Mouse (Mus musculus): ENCODE measurements around the gene St6gal1. TPM values are rescaled to one million over a fixed set of nuclear protein-coding genes. Genes with fewer than 3 reads are reported as not detected.

Gene St6gal1
- polyA plus RNA-seq, 1 experiment from 2014 or later = 34.9 TPM

- Histone ChIP-seq H3K9me3 (replicated peaks; ENCODE audit: control insufficient read depth, low read length) (no peaks in the 10 kb centered on the region), H3K36me3 (replicated peaks; ENCODE audit: control insufficient read depth, insufficient read depth, low read depth, low read length) (no peaks in the 10 kb centered on the region; the same call in 1 of the 2 replicates), H3K4me3 (ENCODE audit: low read depth, low read length) (no peak overlapping the region), H3K9ac (replicated peaks; ENCODE audit: low read length) (no peak overlapping the region), H3K27me3 (ENCODE audit: control insufficient read depth, insufficient read depth, low read length) (no peaks in the 10 kb centered on the region), H3K4me2 (ENCODE audit: low read depth, low read length) (no peak overlapping the region), H3K27ac (replicated peaks; ENCODE audit: low read depth, low read length) (no peak overlapping the region), H3K4me1 (ENCODE audit: control insufficient read depth, insufficient read depth, low read length) (peaks cover 14% of the 10 kb centered on the region)
- no peak for DNase-seq (ENCODE audit: low spot score)
- no peak for ATAC-seq (replicated peaks; ENCODE audit: insufficient number of reproducible peaks, low FRiP score, low TSS enrichment, low read depth)
- 94% methylated on average over 11 of the region's 11 CpGs for WGBS
These were observed 41.8 kb downstream of the St6gal1 start for GRCm38 (mm10) chr16:23266293-23266692.

- 84% methylated on average over 4 of the region's 4 CpGs for WGBS
- Histone ChIP-seq H3K9me3 (replicated peaks; ENCODE audit: control insufficient read depth, low read length) (no peaks in the 10 kb centered on the region), H3K27ac (replicated peaks; ENCODE audit: low read depth, low read length) (no peak overlapping the region), H3K27me3 (ENCODE audit: control insufficient read depth, insufficient read depth, low read length) (no peaks in the 10 kb centered on the region), H3K36me3 (replicated peaks; ENCODE audit: control insufficient read depth, insufficient read depth, low read depth, low read length) (no peaks in the 10 kb centered on the region; the same call in 1 of the 2 replicates), H3K4me2 (ENCODE audit: low read depth, low read length) (no peak overlapping the region), H3K4me3 (ENCODE audit: low read depth, low read length) (no peak overlapping the region), H3K9ac (replicated peaks; ENCODE audit: low read length) (no peak overlapping the region), H3K4me1 (ENCODE audit: control insufficient read depth, insufficient read depth, low read length) (peaks cover 13% of the 10 kb centered on the region)
- ATAC-seq (replicated peaks; ENCODE audit: insufficient number of reproducible peaks, low FRiP score, low TSS enrichment, low read depth) (no peak), DNase-seq (ENCODE audit: low spot score) (no peak)
These were observed 42.4 kb downstream of the St6gal1 start for GRCm38 (mm10) chr16:23266896-23267295.

GRCm38 (mm10) chr16:23268231-23268630 lies 43.7 kb downstream of the St6gal1 start:
- H3K4me1 ChIP-seq (ENCODE audit: control insufficient read depth, insufficient read depth, low read length) = peaks cover 10% of the 10 kb centered on the region
- H3K4me2 ChIP-seq (ENCODE audit: low read depth, low read length) = no peak overlapping the region
- no peaks in the 10 kb centered on the region for H3K27me3 ChIP-seq (ENCODE audit: control insufficient read depth, insufficient read depth, low read length)
- 79% methylated on average over 7 of the region's 7 CpGs for WGBS
- no peak overlapping the region for H3K4me3 ChIP-seq (ENCODE audit: low read depth, low read length)
- no peak overlapping the region for H3K27ac ChIP-seq (replicated peaks; ENCODE audit: low read depth, low read length)
- no peak for DNase-seq (ENCODE audit: low spot score)
- no peak for ATAC-seq (replicated peaks; ENCODE audit: insufficient number of reproducible peaks, low FRiP score, low TSS enrichment, low read depth)
- H3K9ac ChIP-seq (replicated peaks; ENCODE audit: low read length) = no peak overlapping the region
- no peaks in the 10 kb centered on the region; the same call in 1 of the 2 replicates for H3K36me3 ChIP-seq (replicated peaks; ENCODE audit: control insufficient read depth, insufficient read depth, low read depth, low read length)
- no peaks in the 10 kb centered on the region for H3K9me3 ChIP-seq (replicated peaks; ENCODE audit: control insufficient read depth, low read length)

GRCm38 (mm10) chr16:23269056-23269983 lies 44.8 kb downstream of the St6gal1 start:
- WGBS = 77% methylated on average over 17 of the region's 17 CpGs
- no peaks in the 10 kb centered on the region for H3K9me3 ChIP-seq (replicated peaks; ENCODE audit: control insufficient read depth, low read length)
- peaks cover 10% of the 10 kb centered on the region for H3K4me1 ChIP-seq (ENCODE audit: control insufficient read depth, insufficient read depth, low read length)
- no peaks in the 10 kb centered on the region for H3K27me3 ChIP-seq (ENCODE audit: control insufficient read depth, insufficient read depth, low read length)
- H3K4me2 ChIP-seq (ENCODE audit: low read depth, low read length) = no peak overlapping the region
- no peaks in the 10 kb centered on the region; the same call in 1 of the 2 replicates for H3K36me3 ChIP-seq (replicated peaks; ENCODE audit: control insufficient read depth, insufficient read depth, low read depth, low read length)
- peak overlapping the region; percentile 63; the same call in 1 of the 2 replicates for H3K27ac ChIP-seq (replicated peaks; ENCODE audit: low read depth, low read length)
- no peak overlapping the region; the same call in 1 of the 2 replicates for H3K9ac ChIP-seq (replicated peaks; ENCODE audit: low read length)
- no peak for DNase-seq (ENCODE audit: low spot score)
- H3K4me3 ChIP-seq (ENCODE audit: low read depth, low read length) = no peak overlapping the region
- ATAC-seq (replicated peaks; ENCODE audit: insufficient number of reproducible peaks, low FRiP score, low TSS enrichment, low read depth) = 0 out of 2 replicates have a peak, but pooled peaks have one; percentile 8

- H3K27me3 ChIP-seq (ENCODE audit: control insufficient read depth, insufficient read depth, low read length) = no peaks in the 10 kb centered on the region
- peak overlapping the region; percentile 2; the same call in 1 of the 2 replicates for H3K9ac ChIP-seq (replicated peaks; ENCODE audit: low read length)
- 16% methylated on average over 10 of the region's 10 CpGs for WGBS
- peak; percentile 80 for ATAC-seq (replicated peaks; ENCODE audit: insufficient number of reproducible peaks, low FRiP score, low TSS enrichment, low read depth)
- no peaks in the 10 kb centered on the region for H3K36me3 ChIP-seq (replicated peaks; ENCODE audit: control insufficient read depth, insufficient read depth, low read depth, low read length)
- H3K9me3 ChIP-seq (replicated peaks; ENCODE audit: control insufficient read depth, low read length) = no peaks in the 10 kb centered on the region
- peaks cover 10% of the 10 kb centered on the region for H3K4me1 ChIP-seq (ENCODE audit: control insufficient read depth, insufficient read depth, low read length)
- peak; percentile 76 for DNase-seq (ENCODE audit: low spot score)
- no peak overlapping the region for H3K4me3 ChIP-seq (ENCODE audit: low read depth, low read length)
- H3K4me2 ChIP-seq (ENCODE audit: low read depth, low read length) = peak overlapping the region; percentile 13; the same call in 1 of the 2 replicates
- peak overlapping the region; percentile 63 for H3K27ac ChIP-seq (replicated peaks; ENCODE audit: low read depth, low read length)
These were observed 45.7 kb downstream of the St6gal1 start for GRCm38 (mm10) chr16:23269984-23270912.

- H3K9me3 ChIP-seq (replicated peaks; ENCODE audit: control insufficient read depth, low read length) = no peaks in the 10 kb centered on the region
- no peak overlapping the region for H3K9ac ChIP-seq (replicated peaks; ENCODE audit: low read length)
- peaks cover 10% of the 10 kb centered on the region for H3K4me1 ChIP-seq (ENCODE audit: control insufficient read depth, insufficient read depth, low read length)
- H3K4me3 ChIP-seq (ENCODE audit: low read depth, low read length) = no peak overlapping the region
- no peaks in the 10 kb centered on the region for H3K27me3 ChIP-seq (ENCODE audit: control insufficient read depth, insufficient read depth, low read length)
- ATAC-seq (replicated peaks; ENCODE audit: insufficient number of reproducible peaks, low FRiP score, low TSS enrichment, low read depth) (peak; percentile 70), DNase-seq (ENCODE audit: low spot score) (no peak)
- H3K4me2 ChIP-seq (ENCODE audit: low read depth, low read length) = no peak overlapping the region
- no peaks in the 10 kb centered on the region for H3K36me3 ChIP-seq (replicated peaks; ENCODE audit: control insufficient read depth, insufficient read depth, low read depth, low read length)
- 0% methylated on average over 3 of the region's 3 CpGs for WGBS
- peak overlapping the region; percentile 28; the same call in 1 of the 2 replicates for H3K27ac ChIP-seq (replicated peaks; ENCODE audit: low read depth, low read length)
These were observed 46.3 kb downstream of the St6gal1 start for GRCm38 (mm10) chr16:23270913-23271253.

GRCm38 (mm10) chr16:23271746-23272520 lies 47.4 kb downstream of the St6gal1 start:
- Histone ChIP-seq H3K4me3 (ENCODE audit: low read depth, low read length) (no peak overlapping the region), H3K4me1 (ENCODE audit: control insufficient read depth, insufficient read depth, low read length) (peaks cover 10% of the 10 kb centered on the region), H3K9me3 (replicated peaks; ENCODE audit: control insufficient read depth, low read length) (no peaks in the 10 kb centered on the region), H3K27ac (replicated peaks; ENCODE audit: low read depth, low read length) (no peak overlapping the region), H3K4me2 (ENCODE audit: low read depth, low read length) (no peak overlapping the region), H3K27me3 (ENCODE audit: control insufficient read depth, insufficient read depth, low read length) (no peaks in the 10 kb centered on the region), H3K36me3 (replicated peaks; ENCODE audit: control insufficient read depth, insufficient read depth, low read depth, low read length) (no peaks in the 10 kb centered on the region), H3K9ac (replicated peaks; ENCODE audit: low read length) (no peak overlapping the region)
- no peak for DNase-seq (ENCODE audit: low spot score)
- no peak for ATAC-seq (replicated peaks; ENCODE audit: insufficient number of reproducible peaks, low FRiP score, low TSS enrichment, low read depth)
- 76% methylated on average over 14 of the region's 14 CpGs for whole genome bisulfite sequencing

Data from embryonic facial prominence, embryonic 11.5 days (tissue).